Mouse (Mus musculus): Measurements from ENCODE around the gene Sh3pxd2b.

GRCm38 (mm10) chr11:32347264-32347606 lies 385 bp upstream of the Sh3pxd2b start:
- TF ChIP-seq CTCF (IDR thresholded peaks at IDR 0.05; ENCODE audit: low read depth, low read length) (no peak), POLR2A (IDR thresholded peaks at IDR 0.05; ENCODE audit: borderline replicate concordance, low read depth, low read length) (no peak)

Data from bone marrow macrophage, adult 2 months (primary cell).